Mouse (Mus musculus) right cerebral cortex, postnatal 25 days (tissue): ENCODE measurements around the gene Ibtk.

Source experiments
- DNase-seq: peaks from one replicate; pipeline ENCODE4 v3.0.0; 2022

Ibtk gene

DNA sequence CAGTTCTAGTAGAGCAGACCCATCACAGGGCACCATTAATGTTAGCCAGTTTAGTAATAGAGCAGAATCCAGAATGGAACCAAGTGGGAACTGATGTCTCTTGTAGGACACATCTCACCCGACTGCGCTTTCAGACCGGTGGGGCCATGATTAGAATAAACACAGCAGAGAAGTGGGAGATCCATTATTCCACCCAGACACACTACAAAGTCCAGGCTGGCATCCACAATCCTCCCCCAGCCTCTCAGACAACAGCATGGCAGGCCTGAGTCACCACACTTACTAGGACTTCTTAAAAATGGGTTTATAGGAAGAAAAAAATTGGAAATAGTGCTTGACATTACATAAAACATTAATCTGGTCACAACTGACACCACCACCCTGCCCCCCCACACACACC is 53.5 kb downstream of the Ibtk start:
- DNase-seq: no peak

DNA sequence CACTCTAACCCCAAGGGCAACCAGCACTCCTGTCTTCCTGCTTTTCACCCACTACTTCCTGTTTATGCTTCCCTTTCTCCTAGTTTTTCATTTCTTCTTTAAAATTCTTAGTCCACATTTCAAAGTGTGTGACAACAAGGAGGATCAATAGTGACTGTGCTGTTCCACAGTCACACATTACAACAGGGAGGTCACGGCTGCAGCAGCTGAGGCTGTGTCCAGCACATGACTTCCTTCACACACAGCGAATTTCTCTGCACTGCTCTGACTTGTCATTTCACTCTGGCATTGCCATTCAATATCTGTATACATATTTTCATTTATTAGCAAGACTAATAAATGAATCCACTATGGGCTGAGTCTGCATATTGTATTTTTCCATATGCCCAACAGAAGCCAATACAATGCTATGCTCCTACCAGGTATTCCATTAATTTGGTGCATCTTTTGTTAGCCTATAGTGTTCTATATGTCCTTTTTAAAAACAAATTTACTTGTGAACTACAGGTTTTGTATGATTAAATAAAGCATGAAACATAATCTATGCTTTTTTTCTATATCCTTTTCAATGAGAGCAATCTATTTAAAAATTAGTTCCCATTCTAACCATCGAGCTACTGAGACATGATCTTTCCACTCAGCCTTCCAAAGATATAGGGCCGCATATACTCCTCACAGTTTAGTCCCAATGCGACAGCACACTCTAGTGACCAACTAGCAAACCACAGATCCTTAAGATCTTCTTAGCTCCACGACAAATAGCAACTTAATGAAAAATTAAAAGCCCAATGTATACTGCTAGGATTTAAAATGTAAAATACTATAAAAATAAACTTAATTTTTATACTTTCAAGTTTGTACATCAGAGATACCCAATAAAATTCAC is 55.7 kb downstream of the Ibtk start:
- no peak for DNase-seq

DNA sequence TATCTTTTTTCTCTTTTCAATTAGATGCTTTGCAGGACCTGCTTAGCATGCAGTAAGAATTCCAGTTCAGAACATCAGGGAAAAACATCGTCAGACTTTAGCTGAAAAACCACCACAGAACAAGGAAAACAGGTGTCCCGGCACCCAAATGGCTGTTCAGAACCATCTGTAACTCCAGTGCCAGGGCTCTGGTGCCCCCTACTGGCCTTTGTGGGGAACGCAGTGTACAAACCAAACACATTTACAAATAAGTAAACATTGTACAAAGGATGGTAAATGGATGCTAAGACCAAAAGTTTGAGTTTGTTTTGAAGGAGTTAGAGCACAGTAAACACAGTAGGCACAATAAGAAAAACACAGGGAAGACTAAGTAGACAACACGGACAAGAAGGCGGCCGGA is 64.1 kb downstream of the Ibtk start:
- no peak for DNase-seq

DNA sequence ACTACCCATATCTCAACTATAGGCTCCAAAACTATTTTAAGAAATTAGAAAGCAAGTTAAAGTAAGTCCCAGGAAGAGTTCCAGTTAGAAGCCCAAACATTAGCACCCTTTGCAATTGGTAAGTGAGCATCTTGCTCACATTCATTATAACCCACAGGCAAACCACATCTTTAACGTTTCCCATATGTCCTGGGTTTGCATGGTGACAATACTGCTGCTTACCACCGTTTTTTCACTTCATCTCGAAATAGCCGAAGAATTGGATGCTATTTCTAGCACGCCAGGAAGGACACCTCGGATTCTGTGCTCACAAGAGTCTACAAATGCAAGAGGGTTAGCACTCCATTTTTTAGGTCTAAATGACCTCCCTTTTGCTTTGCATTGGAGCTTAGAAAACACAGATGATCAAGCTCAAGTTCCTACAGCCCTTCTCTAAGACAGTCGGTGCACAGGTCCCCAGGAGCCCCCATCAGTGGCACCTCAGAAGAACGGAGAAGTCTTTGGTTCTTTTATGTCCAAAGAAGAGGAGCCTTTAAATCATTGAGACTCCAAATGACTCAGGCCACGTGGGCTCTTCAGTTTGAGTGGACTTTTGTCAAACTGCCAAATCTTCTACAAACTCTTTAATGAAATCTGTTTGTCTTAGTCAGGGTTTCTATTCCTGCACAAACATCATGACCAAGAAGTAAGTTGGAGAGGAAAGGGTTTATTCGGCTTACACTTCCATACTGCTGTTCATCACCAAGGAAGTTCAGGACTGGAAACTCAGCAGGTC is 73.8 kb downstream of the Ibtk start:
- DNase-seq: no peak

DNA sequence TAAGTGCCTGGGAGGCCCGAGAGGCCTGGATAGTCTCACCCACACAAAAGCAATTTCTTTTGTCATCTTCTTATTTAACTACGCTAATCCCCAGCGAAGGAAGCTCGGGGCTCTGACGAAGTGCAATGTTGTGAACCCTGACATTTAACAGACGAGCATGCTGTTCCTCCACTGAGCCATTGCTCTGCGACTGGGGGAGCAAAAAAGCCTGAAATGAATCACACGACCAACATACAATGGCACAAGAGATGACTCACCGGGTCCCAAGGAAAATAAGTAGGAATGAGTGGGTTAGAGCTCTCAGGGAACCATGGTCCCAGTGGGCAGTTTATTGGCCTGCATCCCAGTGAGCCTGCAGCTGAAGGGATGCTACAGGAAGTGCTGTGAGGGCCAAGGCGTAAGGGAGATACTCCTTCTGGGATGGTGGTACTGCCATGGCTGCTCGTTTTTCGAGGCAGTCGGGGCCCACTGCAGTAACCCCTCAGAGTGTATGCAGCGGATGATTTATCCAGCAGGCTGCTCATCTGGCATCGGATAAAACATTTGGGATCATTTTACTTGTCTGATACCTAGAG is 75.1 kb downstream of the Ibtk start:
- DNase-seq: peak; percentile 38

DNA sequence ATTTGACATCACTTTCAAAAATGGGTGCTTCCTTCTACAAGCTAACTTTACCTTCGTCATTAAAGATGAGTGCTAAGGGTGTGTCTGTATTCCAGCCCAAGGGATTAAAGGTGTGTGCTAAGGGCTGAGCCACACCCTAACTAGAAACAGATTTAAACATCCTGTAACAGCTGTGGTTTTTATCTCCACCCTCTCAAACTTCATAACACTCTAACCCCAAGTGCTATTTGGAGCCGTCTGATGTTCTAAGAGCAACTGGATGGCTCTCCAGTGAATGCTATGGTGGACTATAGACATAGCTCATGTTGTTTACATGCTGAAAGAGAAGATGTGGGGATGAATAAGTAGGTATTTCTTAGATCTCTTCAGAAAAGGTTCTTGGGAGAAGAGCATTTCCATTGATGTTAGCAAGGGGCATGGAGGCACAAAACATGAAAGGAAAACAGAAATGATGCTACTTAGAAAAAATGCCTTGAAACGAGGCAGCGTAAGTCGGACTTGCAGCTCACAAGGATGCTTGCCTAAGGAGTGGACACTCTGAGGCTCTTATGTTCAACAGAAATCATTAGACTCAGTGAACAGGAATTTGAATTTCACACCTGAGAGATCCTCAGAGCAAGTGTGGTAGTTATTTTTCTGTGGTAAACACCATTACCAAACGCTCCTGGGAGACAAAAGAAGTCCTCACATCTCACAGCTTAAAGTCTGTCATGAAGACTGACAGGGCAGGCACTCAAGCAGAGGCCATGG is 77.4 kb downstream of the Ibtk start:
- DNase-seq: no peak

DNA sequence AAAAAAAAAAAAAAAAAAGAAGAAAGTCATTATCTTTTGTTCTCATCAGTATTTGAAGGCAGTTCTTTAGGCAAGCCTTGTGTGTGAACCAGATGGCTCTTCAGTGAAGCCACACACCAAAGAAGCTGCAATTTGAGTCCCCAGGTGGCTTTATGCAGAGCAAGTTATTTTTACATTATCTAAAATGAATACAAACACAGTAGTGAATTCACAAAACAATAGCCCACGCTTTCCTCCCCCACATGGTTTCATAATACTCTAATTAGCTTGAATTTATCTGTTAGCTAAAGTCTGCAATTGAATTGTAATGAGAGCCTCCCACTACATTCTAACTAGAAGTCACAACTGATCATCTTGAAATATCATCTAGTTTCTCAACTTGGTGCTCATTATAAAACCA is 84.8 kb downstream of the Ibtk start:
- no peak for DNase-seq

DNA sequence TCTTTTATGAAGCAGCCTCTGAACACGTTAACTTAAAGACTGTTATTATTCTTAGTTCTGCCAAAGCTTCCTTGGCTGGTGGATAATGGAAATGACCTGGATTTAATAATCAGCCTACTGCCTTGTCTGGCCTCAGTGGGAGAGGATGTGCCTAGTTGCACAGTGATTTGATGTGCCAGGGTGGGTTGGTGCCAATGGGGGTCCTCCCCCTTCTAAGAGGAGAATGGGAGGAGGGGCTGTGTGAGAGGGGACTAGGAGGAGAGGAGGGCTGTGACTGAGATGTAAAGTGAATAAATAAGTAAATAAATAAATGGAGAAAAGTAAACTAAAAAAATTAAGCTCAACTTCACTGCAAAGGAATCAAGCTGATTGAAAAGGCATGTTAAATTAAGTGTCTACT is 85.3 kb downstream of the Ibtk start:
- no peak for DNase-seq

DNA sequence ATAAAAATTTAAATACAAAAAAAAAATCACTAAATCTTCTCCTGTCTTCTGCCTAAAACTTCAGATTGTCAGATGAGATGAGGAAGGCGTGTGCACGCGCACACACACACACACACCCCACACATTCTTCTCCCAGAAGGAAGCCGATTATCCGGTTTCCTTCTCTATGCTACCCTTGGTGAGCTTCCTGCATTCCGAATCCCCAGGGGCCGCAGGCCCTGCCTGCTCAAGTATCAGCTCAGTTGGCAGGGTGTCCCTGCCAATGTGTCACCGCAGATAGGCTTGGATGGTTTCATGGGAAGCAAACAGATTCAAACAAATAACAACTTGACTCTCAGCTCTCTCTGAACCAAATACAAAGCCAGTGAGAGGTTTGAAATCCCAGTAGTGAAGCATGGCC is 86.0 kb downstream of the Ibtk start:
- DNase-seq: no peak

DNA sequence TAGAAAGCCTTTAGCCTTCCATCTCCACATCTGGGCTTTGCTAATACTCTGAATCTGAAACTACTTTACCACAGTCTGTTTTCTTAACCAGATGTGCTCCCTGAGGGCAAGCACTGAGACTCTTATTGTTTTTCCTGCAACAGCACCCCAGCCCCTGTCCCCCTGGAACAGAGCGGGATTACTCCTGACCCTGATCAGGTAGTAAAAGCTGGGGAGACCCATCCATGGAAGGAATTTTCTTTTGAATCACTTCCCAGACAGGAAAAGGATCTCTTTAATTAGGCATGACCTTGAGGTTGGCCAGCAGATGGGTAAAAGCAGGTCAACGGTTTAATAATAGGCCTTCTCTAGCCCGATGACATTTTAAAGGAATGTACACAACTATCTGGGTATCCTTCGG is 95.7 kb downstream of the Ibtk start:
- no peak for DNase-seq

DNA sequence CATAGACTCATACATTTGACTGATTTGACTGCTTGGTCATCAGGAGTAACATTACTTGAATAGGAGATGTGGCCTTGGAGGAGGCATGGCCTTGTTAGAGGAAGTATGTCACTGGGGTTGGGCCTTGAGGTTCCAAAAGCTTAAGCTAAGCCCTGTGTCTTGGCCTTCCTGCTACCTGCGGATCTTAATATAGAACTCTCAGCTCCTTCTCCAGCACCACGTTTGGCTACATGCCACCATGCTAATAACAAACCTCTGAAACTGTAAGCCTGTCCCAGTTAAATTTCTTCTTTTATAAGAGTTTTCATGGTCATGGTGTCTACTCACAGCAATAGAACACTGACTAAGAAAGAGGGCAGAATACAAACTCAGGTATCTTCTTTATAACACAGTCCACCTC is 110.9 kb downstream of the Ibtk start:
- DNase-seq: no peak
